Mouse (Mus musculus) left cerebral cortex, postnatal 25 days (tissue): ENCODE data around the gene Tssk1. TPM values are rescaled to one million over a fixed set of nuclear protein-coding genes. Genes with fewer than 3 reads are reported as not detected.

Experiments used
- DNase-seq, 2 experiments: peaks; one replicate each; pipeline ENCODE4 v3.0.0; 2022; ENCODE audit warnings: low spot score in 2 of 2, mixed read lengths in 1 of 2
- intact Hi-C: fragments of 180-260 bp; cut with DNase I; formaldehyde crosslinking; loops from one replicate; pipeline ENCODE4 v1.15.1; 2025
- total RNA-seq, 2 experiments: library from RNA; stranded (reverse); gene quantifications; 2 replicates each; pipeline ENCODE4 v1.2.3; 2021

The Tssk1 gene
- total RNA-seq, 2 experiments from 2014 or later: 0.09 TPM; not detected in 1

GRCm38 (mm10) chr16:17934445-17934910 is 40.5 kb downstream of the Tssk1 start:
- intact Hi-C loops: loop anchor here (5.0 kb wide), 1 partner anchor 113 kb away; no protein-coding TSS in a partner anchor

GRCm38 (mm10) chr16:17936776-17937175 is 42.8 kb downstream of the Tssk1 start:
- intact Hi-C loops: loop anchor here (5.0 kb wide), 1 partner anchor 101 kb away; no protein-coding TSS in a partner anchor
- DNase-seq: no peak

More at GRCm38 (mm10) chr16:17934445-17934910, 40.5 kb downstream of the Tssk1 start:
- no peak for DNase-seq

- intact Hi-C loops: loop anchor here (5.0 kb wide), 1 partner anchor 99 kb away; no protein-coding TSS in a partner anchor
These were observed 44.2 kb downstream of the Tssk1 start for GRCm38 (mm10) chr16:17938187-17938586.

GRCm38 (mm10) chr16:17938821-17939220 is 44.8 kb downstream of the Tssk1 start:
- peak; percentile 40 to 53 for DNase-seq
- intact Hi-C loops: loop anchor here (5.0 kb wide), 1 partner anchor 98 kb away; no protein-coding TSS in a partner anchor

More at GRCm38 (mm10) chr16:17938187-17938586, 44.2 kb downstream of the Tssk1 start:
- no peak for DNase-seq

- no peak for DNase-seq
- intact Hi-C loops: loop anchor here (5.0 kb wide), 1 partner anchor 98 kb away; no protein-coding TSS in a partner anchor
These were observed 45.3 kb downstream of the Tssk1 start for GRCm38 (mm10) chr16:17939255-17939751.

- intact Hi-C loops: no loop called here
- DNase-seq: no peak
These were observed 49.4 kb downstream of the Tssk1 start for GRCm38 (mm10) chr16:17943466-17943865.

- intact Hi-C loops: no loop called here
- no peak for DNase-seq
These were observed 51.2 kb downstream of the Tssk1 start for GRCm38 (mm10) chr16:17945081-17945831.

Other genes starting within 250 kb of the Tssk1 start
- gene Ccdc74a, start 247.8 kb upstream of the Tssk1 start, total RNA-seq: 10 to 100 TPM; 22.3 to 26.4 TPM
- gene Med15, start 161.3 kb upstream of the Tssk1 start, total RNA-seq: 10 to 100 TPM; 66.3 to 69.1 TPM
- gene Klhl22, start 134.6 kb upstream of the Tssk1 start, total RNA-seq: 100 to 1,000 TPM in 1 of 2 experiments, 10 to 100 TPM in 1; 87.8 to 101 TPM
- 1 to 10 TPM; 2.9 to 3.2 TPM for gene Scarf2, start 96.9 kb upstream of the Tssk1 start, total RNA-seq
- gene B830017H08Rik, start 61.1 kb upstream of the Tssk1 start, total RNA-seq: 1 to 10 TPM; 4.7 to 5.4 TPM
- 10 to 100 TPM; 12.3 to 13.8 TPM for gene Car15, start 55.9 kb upstream of the Tssk1 start, total RNA-seq
- 1 to 10 TPM; 1.9 to 2.9 TPM for gene Gm20518, start 2.6 kb upstream of the Tssk1 start, total RNA-seq
- gene Dgcr2, start 4.3 kb downstream of the Tssk1 start, total RNA-seq: 100 to 1,000 TPM in 1 of 2 experiments, 10 to 100 TPM in 1; 98.0 to 102 TPM
- not detected for gene Tssk2, start 4.4 kb downstream of the Tssk1 start, total RNA-seq
- gene Ess2, start 17.1 kb downstream of the Tssk1 start, total RNA-seq: 10 to 100 TPM; 28.7 to 30.1 TPM
- not detected for gene Gsc2, start 20.8 kb downstream of the Tssk1 start, total RNA-seq
- 10 to 100 TPM; 39.5 to 46.0 TPM for gene Slc25a1, start 34.0 kb downstream of the Tssk1 start, total RNA-seq
- gene Vpreb2, start 86.2 kb downstream of the Tssk1 start, total RNA-seq: not detected
- gene Dgcr6, start 158.6 kb downstream of the Tssk1 start, total RNA-seq: 10 to 100 TPM; 82.6 to 91.8 TPM
- gene Prodh, start 196.0 kb downstream of the Tssk1 start, total RNA-seq: 10 to 100 TPM; 34.1 to 36.7 TPM
- 100 to 1,000 TPM; 119 to 138 TPM for gene Rtn4r, start 233.4 kb downstream of the Tssk1 start, total RNA-seq